28 mouse cellular contexts compared by ENCODE assay signal in the genomic region with DNA sequence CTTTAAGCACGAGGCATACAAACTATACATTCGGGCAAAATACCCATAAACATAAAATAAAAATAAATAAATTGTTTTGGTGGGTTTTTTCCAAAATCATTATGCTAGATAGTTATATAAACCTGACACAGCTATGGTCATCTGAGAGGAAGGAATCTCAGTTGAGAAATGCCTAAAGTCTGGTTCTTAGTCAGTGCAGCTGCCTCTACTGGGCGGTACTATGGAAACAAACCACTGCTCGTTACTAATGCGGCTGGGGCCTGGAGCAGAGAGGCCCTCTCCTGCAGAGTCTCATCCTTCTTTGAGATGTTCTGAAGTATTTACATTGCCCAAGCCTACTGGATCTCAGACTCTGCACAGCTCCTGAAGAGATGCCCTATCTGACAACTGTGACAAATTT.
"Had no signal": no experiment of that assay in that cellular context is flagged by ENCODE, and none has a peak within 500 bp of the region (broad histone marks: within the 10 kb centered on the region; RNA-seq: fewer than 3 reads in every experiment).

No protein-coding gene starts in this region.

- H3K9me3 ChIP-seq: embryonic facial prominence, embryonic 10.5 days; embryonic facial prominence, embryonic 12.5 days; embryonic facial prominence, embryonic 13.5 days; embryonic facial prominence, embryonic 15.5 days; forebrain, embryonic 10.5 days; forebrain, embryonic 12.5 days; forebrain, embryonic 13.5 days; forebrain, embryonic 15.5 days had no signal

- ATAC-seq: forebrain, embryonic 13.5 days; forebrain, embryonic 14.5 days; forebrain, embryonic 15.5 days; forebrain, embryonic 16.5 days; forebrain, postnatal 0 days had no signal

- H3K9ac ChIP-seq: embryonic facial prominence, embryonic 12.5 days; embryonic facial prominence, embryonic 13.5 days; embryonic facial prominence, embryonic 15.5 days; forebrain, embryonic 12.5 days; forebrain, embryonic 13.5 days; forebrain, embryonic 15.5 days; forebrain, postnatal 0 days had no signal

- H3K4me3 ChIP-seq: embryonic facial prominence, embryonic 10.5 days; embryonic facial prominence, embryonic 12.5 days; embryonic facial prominence, embryonic 13.5 days; embryonic facial prominence, embryonic 15.5 days; erythroblast, embryonic 14.5 days; forebrain, embryonic 10.5 days; forebrain, embryonic 12.5 days; forebrain, embryonic 13.5 days; forebrain, embryonic 15.5 days; gastrocnemius, adult 2 months; heart, adult 2 months had no signal

- H3K27ac ChIP-seq: embryonic facial prominence, embryonic 10.5 days; embryonic facial prominence, embryonic 12.5 days; embryonic facial prominence, embryonic 13.5 days; embryonic facial prominence, embryonic 15.5 days; forebrain, embryonic 10.5 days; forebrain, embryonic 12.5 days; forebrain, embryonic 13.5 days; forebrain, embryonic 15.5 days; gastrocnemius, adult 2 months; heart, adult 2 months had no signal

- H3K4me2 ChIP-seq: embryonic facial prominence, embryonic 12.5 days; embryonic facial prominence, embryonic 13.5 days; embryonic facial prominence, embryonic 15.5 days; forebrain, embryonic 12.5 days; forebrain, embryonic 13.5 days; forebrain, embryonic 15.5 days had no signal

- H3K27me3 ChIP-seq: embryonic facial prominence, embryonic 12.5 days; embryonic facial prominence, embryonic 13.5 days; embryonic facial prominence, embryonic 15.5 days; forebrain, embryonic 12.5 days; forebrain, embryonic 13.5 days; forebrain, embryonic 15.5 days had no signal

- H3K4me1 ChIP-seq: embryonic facial prominence, embryonic 10.5 days; embryonic facial prominence, embryonic 12.5 days; embryonic facial prominence, embryonic 13.5 days; embryonic facial prominence, embryonic 15.5 days; forebrain, embryonic 10.5 days; forebrain, embryonic 12.5 days; forebrain, embryonic 13.5 days had no signal

- DNase-seq: cerebellum, adult 8-10 months; cerebellum, adult 9-10 months; cerebellum, adult 9-11 months; cerebellum, postnatal 10 days; cerebellum, postnatal 14 days; cerebellum, postnatal 25 days; cerebellum, postnatal 36 days; embryo, embryonic 11 days; forebrain, postnatal 0 days; gastrocnemius, adult 2 months; gastrocnemius, postnatal 10 days; gastrocnemius, postnatal 14 days; gastrocnemius, postnatal 25 days; gastrocnemius, postnatal 36 days; heart, adult 11 months; heart, adult 18-20 months; heart, adult 2 months had no signal

- H3K36me3 ChIP-seq: embryonic facial prominence, embryonic 10.5 days; embryonic facial prominence, embryonic 12.5 days; embryonic facial prominence, embryonic 13.5 days; embryonic facial prominence, embryonic 15.5 days; forebrain, embryonic 10.5 days; forebrain, embryonic 12.5 days; forebrain, embryonic 15.5 days had no signal
